Mouse (Mus musculus) heart, embryonic 12.5 days (tissue): Measurements from ENCODE around the gene Olfr70. TPM values are rescaled to one million over a fixed set of nuclear protein-coding genes. Genes with fewer than 3 reads are reported as not detected.
A peak's percentile ranks its signal among the peaks of the same experiment; 100 is the strongest.

ENCODE experiments used
- ATAC-seq: fragments of 200-750 bp; cut with Nextera tagmentation; 2 replicates; pipeline ENCODE4 v1.8.0; 2017; ENCODE audit warnings: moderate TSS enrichment, moderate library complexity; ENCODE audit not compliant: insufficient number of reproducible peaks, low FRiP score
- H3K27ac ChIP-seq: fragments of 300-500 bp; sonication (generic); 2 replicates; pipeline ENCODE4 v1.5.1; 2016; ENCODE audit warnings: mild to moderate bottlenecking, moderate library complexity; ENCODE audit not compliant: poor library complexity, severe bottlenecking
- H3K27me3 ChIP-seq: fragments of 300-500 bp; sonication (generic); replicated peaks from 2 replicates; pipeline ENCODE4 v1.6.1; 2016; ENCODE audit warnings: mild to moderate bottlenecking, moderate library complexity
- H3K36me3 ChIP-seq: fragments of 300-500 bp; sonication (generic); 2 replicates; pipeline ENCODE4 v1.6.1; 2016; ENCODE audit warnings: mild to moderate bottlenecking, moderate library complexity
- H3K4me1 ChIP-seq: fragments of 300-500 bp; sonication (generic); replicated peaks from 2 replicates; pipeline ENCODE4 v1.6.1; 2016; ENCODE audit warnings: mild to moderate bottlenecking
- H3K4me2 ChIP-seq: fragments of 300-500 bp; sonication (generic); 2 replicates; pipeline ENCODE4 v1.6.1; 2016; ENCODE audit warnings: mild to moderate bottlenecking, moderate library complexity
- H3K4me3 ChIP-seq: fragments of 300-500 bp; sonication (generic); 2 replicates; pipeline ENCODE4 v1.5.1; 2016; ENCODE audit warnings: mild to moderate bottlenecking
- H3K9ac ChIP-seq: fragments of 300-500 bp; sonication (generic); 2 replicates; pipeline ENCODE4 v1.6.1; 2016; ENCODE audit warnings: mild to moderate bottlenecking, moderate library complexity
- H3K9me3 ChIP-seq: fragments of 300-500 bp; sonication (generic); replicated peaks from 2 replicates; pipeline ENCODE4 v1.6.1; 2016; ENCODE audit warnings: mild to moderate bottlenecking, moderate library complexity
- WGBS: fragments of 180-500 bp; shearing (Covaris S2); methylation state at CpG from one replicate; pipeline ENCODE4 v1.1.7; 2016; 5-methylcytosine and 5-hydroxymethylcytosine counted together
- polyA plus RNA-seq: library from polyadenylated mRNA; unstranded; fragments of >200 nt; fragmentation: Nextera tagmentation; extraction: Ambion mirVana; gene quantifications from 2 replicates; pipeline ENCODE4 v1.2.1, GENCODE M21; 2016

Gene Olfr70
- polyA plus RNA-seq, 1 experiment from 2014 or later: not detected

DNA sequence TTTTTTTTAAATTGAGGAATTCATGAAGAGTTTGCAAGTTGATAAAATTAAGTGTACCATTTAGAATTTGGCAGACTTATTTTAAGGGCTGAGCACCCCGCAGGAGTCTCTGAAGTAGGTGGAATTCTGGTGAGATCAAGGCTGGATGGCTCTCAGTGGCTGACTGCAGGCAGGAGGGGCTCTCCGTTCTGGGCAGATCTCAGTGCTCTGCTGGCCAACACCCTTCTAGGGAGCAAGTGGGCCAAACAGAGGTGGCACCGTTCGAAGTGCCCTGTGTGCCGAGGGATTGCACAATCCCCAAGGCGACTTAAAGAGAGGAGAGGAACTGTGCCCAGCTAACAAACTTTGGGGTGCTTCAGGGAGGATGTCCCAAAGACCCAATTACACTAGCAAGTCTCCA is 9.3 kb upstream of the Olfr70 start, which contains the start of gene Olfr71:
Gene Olfr71, minus strand, starts transcription at position 387 of the 400 bp plus-strand sequence.
- Histone ChIP-seq H3K27ac (no peak within 1 kb of the TSS), H3K36me3 (no peaks in the 10 kb centered on the region), H3K4me1 (peaks cover 10% of the 10 kb centered on the region), H3K9me3 (no peaks in the 10 kb centered on the region), H3K27me3 (peaks cover 11% of the 10 kb centered on the region; the same call in 1 of the 2 replicates), H3K4me2 (no peak within 1 kb of the TSS), H3K9ac (no peak within 1 kb of the TSS), H3K4me3 (no peak within 1 kb of the TSS)
- ATAC-seq: no peak
- 65% methylated on average over 6 of the region's 6 CpGs for WGBS

DNA sequence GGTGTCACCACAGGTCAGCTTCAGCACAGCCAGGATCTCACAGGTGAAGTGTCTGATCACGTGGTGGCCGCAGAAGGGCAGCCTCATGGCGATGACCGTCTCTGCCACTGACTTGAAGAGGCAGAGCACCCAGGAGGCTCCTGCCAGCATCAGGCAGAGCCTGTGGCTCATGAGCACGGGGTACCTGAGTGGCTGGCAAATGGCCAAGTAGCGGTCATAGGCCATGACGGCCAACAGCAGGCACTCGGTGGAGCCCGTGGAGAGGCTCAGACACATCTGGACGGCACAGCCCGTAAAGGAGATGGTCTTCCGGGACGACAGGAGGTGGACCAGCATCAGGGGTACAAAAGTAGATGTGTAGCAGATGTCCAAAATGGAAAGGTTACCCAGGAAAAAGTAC is 5.4 kb upstream of the Olfr70 start:
- peaks cover 4% of the 10 kb centered on the region; the same call in 1 of the 2 replicates for H3K4me1 ChIP-seq
- no peaks in the 10 kb centered on the region for H3K36me3 ChIP-seq
- no peak overlapping the region for H3K27ac ChIP-seq
- no peaks in the 10 kb centered on the region for H3K9me3 ChIP-seq
- ATAC-seq: no peak
- no peak overlapping the region for H3K4me3 ChIP-seq
- peaks cover 11% of the 10 kb centered on the region; the same call in 1 of the 2 replicates for H3K27me3 ChIP-seq
- no peak overlapping the region for H3K9ac ChIP-seq
- no peak overlapping the region for H3K4me2 ChIP-seq
- WGBS: 77% methylated on average over 13 of the region's 13 CpGs

DNA sequence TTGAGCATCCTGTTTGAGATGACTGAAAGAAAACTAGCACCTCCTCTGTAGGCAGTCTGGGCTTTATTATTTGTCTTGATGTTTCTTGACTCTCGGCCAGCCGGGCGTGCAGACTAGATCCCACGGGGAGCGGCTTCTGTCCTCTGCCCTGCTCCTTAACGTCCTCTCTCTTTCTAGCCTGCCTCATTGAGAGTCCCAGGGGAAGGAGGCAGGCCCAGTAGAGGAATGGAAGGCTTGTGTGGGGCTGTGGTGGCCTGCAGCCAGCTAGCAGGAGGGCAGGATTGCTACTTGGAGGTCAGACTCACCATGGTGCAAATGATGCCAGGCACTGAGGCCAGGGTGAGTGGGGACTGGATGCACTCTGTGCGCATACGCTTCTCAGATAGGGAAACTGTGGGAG is 3.2 kb upstream of the Olfr70 start:
- ATAC-seq: no peak
- no peaks in the 10 kb centered on the region for H3K9me3 ChIP-seq
- H3K27ac ChIP-seq: no peak overlapping the region
- 0 out of 2 replicates have a peak, but pooled peaks cover 11% of the 10 kb centered on the region for H3K27me3 ChIP-seq
- 0 out of 2 replicates have a peak overlapping the region, but pooled peaks have one; percentile 14 for H3K9ac ChIP-seq
- peaks cover 4% of the 10 kb centered on the region; the same call in 1 of the 2 replicates for H3K4me1 ChIP-seq
- no peak overlapping the region for H3K4me3 ChIP-seq
- H3K4me2 ChIP-seq: no peak overlapping the region
- 81% methylated on average over 8 of the region's 8 CpGs for WGBS
- H3K36me3 ChIP-seq: no peaks in the 10 kb centered on the region

GRCm38 (mm10) chr4:43703439-43703838 is 2.8 kb upstream of the Olfr70 start:
- H3K9ac ChIP-seq: no peak overlapping the region
- H3K27ac ChIP-seq: no peak overlapping the region
- ATAC-seq: no peak
- H3K4me1 ChIP-seq: peaks cover 4% of the 10 kb centered on the region; the same call in 1 of the 2 replicates
- 77% methylated on average over 6 of the region's 6 CpGs for WGBS
- no peaks in the 10 kb centered on the region for H3K9me3 ChIP-seq
- no peaks in the 10 kb centered on the region for H3K36me3 ChIP-seq
- no peak overlapping the region for H3K4me2 ChIP-seq
- H3K27me3 ChIP-seq: 0 out of 2 replicates have a peak, but pooled peaks cover 9% of the 10 kb centered on the region
- no peak overlapping the region for H3K4me3 ChIP-seq

GRCm38 (mm10) chr4:43696561-43696960 is 4.0 kb downstream of the Olfr70 start:
- Histone ChIP-seq H3K9me3 (no peaks in the 10 kb centered on the region), H3K27ac (no peak overlapping the region), H3K36me3 (no peaks in the 10 kb centered on the region), H3K4me1 (peaks cover 30% of the 10 kb centered on the region), H3K4me3 (no peak overlapping the region), H3K27me3 (peaks cover 18% of the 10 kb centered on the region; the same call in 1 of the 2 replicates), H3K4me2 (no peak overlapping the region), H3K9ac (no peak overlapping the region)
- ATAC-seq: no peak
- 90% methylated on average over 13 of the region's 13 CpGs for WGBS

DNA sequence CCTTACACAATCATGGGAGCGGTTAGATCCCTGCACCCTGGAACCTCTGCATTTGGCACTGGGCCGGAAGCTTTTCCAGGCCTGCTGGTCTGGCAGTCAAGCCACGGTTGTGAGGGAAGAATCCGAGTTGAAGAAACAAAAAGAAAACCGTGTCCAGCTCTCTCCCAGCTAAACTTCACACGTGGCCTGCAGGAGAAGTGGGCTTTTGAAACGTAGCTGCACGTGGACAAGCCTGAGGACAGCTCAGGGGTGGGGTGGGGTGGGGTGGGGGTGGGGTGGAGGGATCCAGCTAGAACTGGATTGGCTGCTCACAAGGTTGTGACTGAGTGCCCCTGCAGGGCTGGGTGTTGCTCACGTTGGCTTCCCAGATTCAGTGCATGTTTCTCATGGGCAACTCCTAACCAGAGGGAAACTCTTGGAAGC is 5.3 kb downstream of the Olfr70 start:
- Histone ChIP-seq H3K4me3 (no peak overlapping the region), H3K27ac (no peak overlapping the region), H3K36me3 (no peaks in the 10 kb centered on the region), H3K4me2 (no peak overlapping the region), H3K27me3 (peaks cover 18% of the 10 kb centered on the region; the same call in 1 of the 2 replicates), H3K9ac (no peak overlapping the region), H3K9me3 (no peaks in the 10 kb centered on the region), H3K4me1 (peaks cover 35% of the 10 kb centered on the region)
- WGBS: 19% methylated on average over 9 of the region's 9 CpGs
- 0 out of 2 replicates have a peak, but pooled peaks have one; percentile 50 for ATAC-seq

- H3K27ac ChIP-seq: no peak overlapping the region
- no peak for ATAC-seq
- WGBS: 75% methylated on average over 1 of the region's 1 CpGs
Observed at GRCm38 (mm10) chr4:43694439-43695248, 6.0 kb downstream of the Olfr70 start.

GRCm38 (mm10) chr4:43693806-43694241 is 6.8 kb downstream of the Olfr70 start:
- Histone ChIP-seq H3K9me3 (no peaks in the 10 kb centered on the region), H3K36me3 (peaks cover 6% of the 10 kb centered on the region), H3K27me3 (peaks cover 18% of the 10 kb centered on the region; the same call in 1 of the 2 replicates), H3K4me3 (no peak overlapping the region), H3K4me2 (no peak overlapping the region), H3K4me1 (peaks cover 35% of the 10 kb centered on the region), H3K9ac (no peak overlapping the region), H3K27ac (peak overlapping the region; percentile 30)
- ATAC-seq: peak; percentile 24; the same call in 1 of the 2 replicates
- 47% methylated on average over 5 of the region's 5 CpGs for WGBS

More at GRCm38 (mm10) chr4:43694439-43695248, 6.0 kb downstream of the Olfr70 start:
- Histone ChIP-seq H3K27me3 (peaks cover 18% of the 10 kb centered on the region; the same call in 1 of the 2 replicates), H3K4me2 (no peak overlapping the region), H3K9ac (no peak overlapping the region), H3K9me3 (no peaks in the 10 kb centered on the region), H3K36me3 (peaks cover 6% of the 10 kb centered on the region), H3K4me1 (peaks cover 35% of the 10 kb centered on the region), H3K4me3 (no peak overlapping the region)

DNA sequence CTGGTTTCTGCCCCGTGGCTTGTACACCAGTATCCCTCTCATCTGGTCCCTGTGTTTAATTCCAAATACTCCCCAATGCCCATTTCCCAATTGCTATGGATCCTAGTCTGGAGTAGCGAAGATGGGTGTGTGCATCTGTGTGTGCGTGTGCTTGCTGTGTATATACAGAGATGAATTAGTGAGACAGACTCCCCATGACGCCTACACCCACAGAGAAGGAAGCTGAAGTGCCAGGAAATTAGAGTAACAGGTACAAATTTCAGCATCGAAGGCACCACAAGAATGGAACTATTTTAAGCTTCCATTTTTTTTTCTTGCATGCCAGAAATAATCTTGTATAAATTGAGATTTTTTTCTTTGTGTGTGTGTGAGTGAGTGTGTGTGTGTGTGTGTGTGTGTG is 9.6 kb downstream of the Olfr70 start:
- ATAC-seq: no peak
- Histone ChIP-seq H3K9ac (no peak overlapping the region), H3K36me3 (peaks cover 9% of the 10 kb centered on the region), H3K9me3 (no peaks in the 10 kb centered on the region), H3K4me1 (peaks cover 35% of the 10 kb centered on the region), H3K4me2 (no peak overlapping the region), H3K4me3 (no peak overlapping the region), H3K27me3 (no peaks in the 10 kb centered on the region), H3K27ac (no peak overlapping the region)
- WGBS: 65% methylated on average over 5 of the region's 5 CpGs

DNA sequence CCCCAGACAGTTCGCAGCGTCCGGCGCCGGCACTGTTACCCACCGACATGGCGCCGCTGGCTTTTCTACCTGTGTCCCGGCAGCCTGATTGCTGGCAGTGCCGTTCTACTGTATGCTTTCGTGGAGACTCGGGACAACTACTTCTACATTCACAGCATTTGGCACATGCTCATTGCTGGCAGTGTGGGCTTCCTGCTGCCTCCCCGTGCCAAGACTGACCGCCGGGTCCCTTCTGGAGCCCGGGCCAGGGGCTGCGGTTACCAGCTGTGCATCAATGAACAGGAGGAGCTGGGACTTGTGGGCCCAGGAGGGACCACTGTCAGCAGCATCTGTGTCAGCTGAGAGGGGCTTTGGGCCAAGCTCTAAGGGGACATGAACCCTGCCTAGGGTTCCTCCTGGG is 10.6 kb downstream of the Olfr70 start:
- WGBS: 90% methylated on average over 17 of the region's 17 CpGs
- H3K9me3 ChIP-seq: no peaks in the 10 kb centered on the region
- H3K27ac ChIP-seq: no peak overlapping the region
- H3K9ac ChIP-seq: no peak overlapping the region
- H3K27me3 ChIP-seq: no peaks in the 10 kb centered on the region
- H3K4me3 ChIP-seq: no peak overlapping the region
- H3K4me1 ChIP-seq: peaks cover 27% of the 10 kb centered on the region
- H3K4me2 ChIP-seq: no peak overlapping the region
- peaks cover 19% of the 10 kb centered on the region for H3K36me3 ChIP-seq
- no peak for ATAC-seq

DNA sequence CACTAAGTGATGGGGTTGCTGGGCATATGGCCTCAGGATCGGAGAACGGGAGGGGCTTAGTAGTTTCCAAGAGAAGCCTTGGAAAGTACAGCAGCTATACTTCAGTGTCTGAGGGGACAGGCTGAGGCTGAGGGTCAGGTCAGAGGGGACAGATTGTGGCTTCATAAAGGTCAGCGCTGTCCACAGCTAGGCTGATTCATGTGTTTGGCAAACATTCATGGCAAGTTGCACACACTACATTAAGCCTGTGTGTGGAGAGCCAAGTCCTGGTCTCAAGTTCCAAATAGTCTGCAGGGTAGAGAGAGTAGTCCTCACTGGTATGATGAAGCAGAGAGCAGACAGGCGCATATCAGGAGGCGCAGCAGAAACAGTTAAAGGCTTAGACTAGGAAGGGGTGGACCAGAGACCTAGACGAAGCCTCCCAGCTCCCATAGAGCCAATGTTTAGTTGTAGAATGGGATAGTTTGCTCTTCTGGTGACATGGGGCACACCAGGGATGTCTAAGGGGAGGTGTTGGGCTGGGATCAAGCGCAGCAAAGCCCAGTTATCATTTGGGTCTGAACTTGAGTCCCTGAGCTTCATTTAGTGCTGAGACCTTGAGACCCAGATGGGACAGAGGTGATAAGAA is 21.1 kb downstream of the Olfr70 start:
- no peak overlapping the region for H3K4me3 ChIP-seq
- no peak for ATAC-seq
- H3K9me3 ChIP-seq: no peaks in the 10 kb centered on the region
- H3K4me1 ChIP-seq: peaks cover 5% of the 10 kb centered on the region; the same call in 1 of the 2 replicates
- no peaks in the 10 kb centered on the region for H3K27me3 ChIP-seq
- WGBS: 79% methylated on average over 7 of the region's 7 CpGs
- no peak overlapping the region for H3K27ac ChIP-seq
- peaks cover 43% of the 10 kb centered on the region for H3K36me3 ChIP-seq
- H3K4me2 ChIP-seq: no peak overlapping the region
- H3K9ac ChIP-seq: no peak overlapping the region
